Mouse (Mus musculus) adrenal gland, postnatal 10 days (tissue): ENCODE measurements around the gene Asic4. TPM values are rescaled to one million over a fixed set of nuclear protein-coding genes. Genes with fewer than 3 reads are reported as not detected.
A peak's percentile ranks its signal among the peaks of the same experiment; 100 is the strongest.

Source experiments
- DNase-seq: peaks from one replicate; pipeline ENCODE4 v3.0.0; 2021; ENCODE audit warnings: mixed read lengths
- total RNA-seq, 2 experiments: library from RNA; stranded (reverse); gene quantifications; 2 replicates each; pipeline ENCODE4 v1.2.3; 2021

Gene Asic4
- total RNA-seq, 2 experiments from 2014 or later, result 2.5 to 3.3 TPM

DNA sequence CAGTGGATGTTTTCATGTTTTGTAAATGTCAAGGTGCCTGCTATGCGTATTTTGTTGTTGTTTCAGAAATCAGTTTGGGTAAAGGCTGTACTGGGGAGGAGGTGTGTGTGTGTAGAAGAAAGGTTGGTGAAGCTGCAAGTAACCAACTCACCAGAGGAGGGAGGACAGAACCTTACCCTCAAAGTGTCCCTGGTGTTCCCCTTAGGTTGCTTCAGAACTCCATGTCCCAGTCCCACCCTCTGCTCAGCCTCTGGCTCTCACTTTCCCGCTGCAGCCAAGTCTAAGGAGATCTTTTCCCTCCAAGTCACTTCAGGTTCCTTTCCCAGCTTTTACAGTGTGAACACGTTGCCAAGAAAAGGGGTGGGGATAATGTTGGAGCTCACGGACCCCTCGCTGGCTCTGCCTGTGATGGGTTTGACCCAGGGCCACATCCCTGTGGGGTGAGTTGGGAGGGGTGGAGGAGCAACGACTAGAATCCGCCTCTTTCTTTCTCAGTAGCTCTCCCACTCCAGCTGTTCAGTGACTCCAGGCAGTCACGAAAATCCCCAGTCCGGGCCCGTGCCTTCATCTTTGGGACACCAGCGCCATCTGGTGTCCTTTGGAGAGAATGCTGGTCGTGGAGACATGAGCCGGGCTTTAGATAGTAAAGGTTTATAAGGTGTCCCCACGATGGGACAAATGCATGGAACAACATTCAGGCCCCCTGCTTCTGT lies 17.1 kb downstream of the Asic4 start:
- DNase-seq, result peak; percentile 87

- DNase-seq, result peak; percentile 53
These were observed 19.1 kb downstream of the Asic4 start for GRCm38 (mm10) chr1:75469287-75469825.

GRCm38 (mm10) chr1:75476441-75476840 lies 26.2 kb downstream of the Asic4 start:
- no peak for DNase-seq

DNA sequence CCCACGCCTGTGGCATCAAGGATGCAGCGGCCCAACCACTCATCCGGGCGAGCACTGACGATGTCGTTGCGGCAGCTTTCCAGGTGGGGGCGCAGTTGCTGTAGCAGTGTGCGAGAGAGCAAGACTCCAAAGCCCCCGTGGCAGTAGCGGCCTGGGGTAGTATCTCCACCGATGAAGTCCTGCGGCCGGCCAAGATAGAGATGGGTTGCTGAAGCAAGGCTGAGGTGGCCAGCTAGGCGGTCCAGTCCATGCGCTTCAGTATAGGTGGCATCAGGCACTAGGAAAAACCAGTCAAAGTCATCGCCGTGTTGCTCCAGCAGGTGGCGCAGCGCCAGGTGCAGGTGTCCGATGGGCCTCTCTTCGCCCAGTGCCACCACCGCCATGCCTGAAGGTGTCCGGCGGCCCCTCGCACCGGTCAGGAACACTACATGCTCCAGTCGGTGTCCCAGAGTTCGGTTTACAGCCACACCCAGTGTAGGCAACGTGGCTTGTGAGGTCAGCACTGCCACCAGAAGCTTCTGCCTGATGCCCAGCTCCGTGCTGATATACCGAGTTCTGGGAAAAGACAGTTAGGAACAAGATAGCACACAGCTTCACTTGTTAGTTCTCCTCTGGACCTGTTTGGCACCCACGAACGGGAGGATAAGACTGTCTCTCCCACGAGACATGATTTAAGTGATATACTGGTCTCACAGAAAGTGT lies 27.2 kb downstream of the Asic4 start:
- peak; percentile 91 for DNase-seq

GRCm38 (mm10) chr1:75477966-75478290 lies 27.7 kb downstream of the Asic4 start:
- no peak for DNase-seq

DNA sequence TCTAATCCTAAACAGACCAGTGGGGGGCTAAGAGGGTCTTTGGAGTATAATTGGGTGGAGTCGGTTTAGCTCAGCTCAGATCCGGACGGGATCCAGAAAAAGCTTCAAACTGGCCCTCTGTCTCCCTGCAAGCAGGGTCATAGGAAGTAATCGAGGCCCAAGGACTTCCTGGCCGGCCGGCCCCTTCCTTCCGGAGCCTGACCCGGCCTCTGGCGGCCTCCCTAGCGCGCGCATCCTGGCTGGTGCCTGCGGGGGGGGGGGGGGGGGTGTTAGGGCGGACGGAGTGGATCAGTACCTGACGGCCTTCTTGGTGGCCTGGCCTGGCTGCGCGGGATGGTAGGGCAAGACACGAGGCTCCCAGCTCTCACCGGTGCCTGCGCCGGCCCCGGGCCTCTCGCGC lies 28.3 kb downstream of the Asic4 start:
- peak; percentile 66 for DNase-seq

DNA sequence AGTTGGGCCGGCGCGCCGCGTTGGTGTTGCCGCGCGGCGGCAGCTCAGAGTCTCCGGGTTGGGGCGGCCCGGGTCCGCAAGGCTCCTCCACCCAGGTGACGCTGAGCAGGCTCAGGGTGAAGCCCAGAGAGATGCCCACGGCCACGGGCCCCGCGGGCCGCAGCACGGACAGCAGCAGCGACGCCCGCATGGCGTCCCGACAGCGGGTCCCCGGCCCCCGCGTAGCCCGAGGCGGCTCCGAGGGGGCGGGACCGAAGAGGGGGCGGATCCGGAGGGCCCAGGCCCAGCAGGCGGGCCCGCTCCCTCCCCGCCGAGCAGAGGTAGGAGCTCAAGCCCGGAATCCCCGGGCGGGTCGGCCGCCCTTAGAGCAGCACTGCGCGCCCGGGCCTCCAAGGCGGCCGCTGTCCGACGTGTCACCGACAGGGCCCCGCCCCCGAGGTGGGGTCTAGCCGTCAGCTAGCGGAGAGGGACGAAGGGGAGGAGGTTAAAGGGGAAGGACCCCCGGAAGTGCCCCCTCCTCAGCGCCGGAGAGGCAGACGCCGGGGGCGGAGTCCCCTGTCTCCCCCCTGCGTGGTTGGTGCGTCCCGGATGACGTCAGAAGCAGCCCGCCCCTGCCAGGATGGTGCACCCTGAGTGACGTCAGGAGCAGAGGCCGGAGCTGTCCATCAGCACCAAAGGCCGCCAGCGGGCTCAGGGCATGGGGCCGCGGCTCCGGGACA lies 28.8 kb downstream of the Asic4 start, which contains the start of the genes Chpf and Tmem198:
Gene Chpf (minus strand): TSS at position 392 of the 719 bp plus-strand sequence.
Gene Tmem198 (plus strand): TSS at position 617 of the 719 bp plus-strand sequence.
- DNase-seq, result peak; percentile 98

DNA sequence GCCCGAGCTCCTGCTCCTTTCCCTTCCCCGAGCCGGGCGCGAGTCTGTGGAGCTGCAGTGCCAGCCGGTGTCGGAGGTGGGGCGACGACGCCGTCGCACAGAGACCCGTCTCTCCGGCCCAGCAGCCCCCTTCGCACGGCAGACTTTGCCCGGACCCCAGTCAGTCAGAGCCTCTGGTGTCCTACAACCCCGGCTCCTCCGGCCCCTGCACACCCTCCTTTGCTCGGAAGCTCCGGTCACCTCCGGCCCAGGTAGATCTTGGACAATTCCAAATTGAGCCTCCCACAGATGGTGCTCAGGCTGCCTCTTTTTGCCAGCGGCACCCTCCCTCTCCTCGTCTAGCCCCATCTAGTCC lies 29.4 kb downstream of the Asic4 start:
- DNase-seq, result no peak

- DNase-seq, result no peak
These were observed 29.8 kb downstream of the Asic4 start for GRCm38 (mm10) chr1:75480036-75480435.

DNA sequence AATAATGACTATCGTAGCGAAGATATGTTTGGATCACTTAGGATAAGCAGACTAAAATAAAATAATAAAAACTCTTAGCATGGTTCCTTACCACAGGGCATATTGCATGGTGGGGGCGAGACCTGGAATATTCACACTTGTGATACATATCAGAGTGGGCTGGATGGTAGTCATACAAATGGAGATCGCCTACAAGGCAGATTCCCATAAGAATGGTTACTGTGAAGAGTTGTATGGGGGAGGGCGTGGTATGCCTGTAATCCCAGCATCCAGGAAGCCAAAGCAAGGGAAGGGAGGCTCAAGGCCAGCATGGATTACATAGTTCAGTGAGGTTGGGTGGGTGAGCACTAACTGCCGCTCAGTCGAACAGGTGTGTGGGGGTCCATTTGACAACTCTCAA lies 30.5 kb downstream of the Asic4 start:
- DNase-seq, result no peak

- no peak for DNase-seq
These were observed 36.3 kb downstream of the Asic4 start for GRCm38 (mm10) chr1:75486561-75486960.

DNA sequence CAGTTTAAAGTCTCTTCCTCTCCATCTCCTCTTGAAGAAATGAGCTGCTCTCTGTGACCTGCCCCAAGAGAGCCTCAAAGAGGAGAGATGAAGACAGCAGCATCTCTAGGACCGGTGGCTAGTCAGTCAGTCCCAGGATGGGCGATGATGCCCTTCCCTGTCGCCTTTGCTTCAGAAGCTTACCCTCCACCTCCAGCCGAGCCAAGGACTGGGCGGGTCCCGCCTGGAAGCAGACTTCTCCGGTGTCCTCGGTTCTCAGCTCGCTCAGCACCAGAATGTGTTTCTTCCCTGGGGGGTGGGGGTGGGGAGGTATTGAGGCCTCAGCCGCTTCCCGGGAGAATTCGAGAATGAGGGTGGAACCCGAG lies 36.8 kb downstream of the Asic4 start:
- no peak for DNase-seq

DNA sequence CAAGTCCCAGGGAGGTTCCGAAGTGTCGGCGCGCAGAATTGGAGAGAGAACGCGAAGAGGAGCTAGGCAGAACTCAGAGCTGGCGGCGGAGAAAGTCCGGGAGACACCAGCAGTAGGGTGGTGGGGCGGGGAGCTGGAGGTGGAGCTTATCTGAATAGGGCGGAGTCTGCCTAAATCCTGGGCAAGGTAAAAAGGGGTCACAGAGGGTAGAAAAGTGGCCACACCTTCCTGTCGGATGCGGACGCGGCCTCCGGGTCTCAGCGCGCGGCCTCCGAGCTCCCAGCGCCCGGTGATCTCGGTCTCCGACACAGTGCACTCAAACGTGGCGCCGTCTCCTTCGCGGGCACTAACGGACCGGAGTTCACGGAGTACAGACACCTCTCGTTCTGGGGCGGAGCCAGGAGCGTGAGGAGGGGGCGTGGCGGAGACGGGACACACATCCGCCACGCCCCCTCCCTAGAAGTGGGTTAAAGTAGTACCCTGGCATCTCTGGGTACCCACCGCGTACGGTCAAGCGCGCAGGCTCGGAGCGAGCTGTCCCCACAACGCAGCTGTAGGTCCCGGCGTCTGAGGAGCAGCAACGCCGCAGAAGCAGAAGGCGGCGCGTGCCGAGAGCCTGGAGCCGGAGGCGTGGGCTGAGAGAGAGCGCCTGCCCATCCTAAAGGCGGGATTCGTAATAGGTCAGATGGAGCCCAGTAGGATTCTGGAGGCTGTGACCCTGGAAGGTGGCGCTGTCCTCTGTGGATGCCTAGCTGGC lies 37.3 kb downstream of the Asic4 start:
- DNase-seq, result peak; percentile 90

- DNase-seq, result no peak
These were observed 40.7 kb downstream of the Asic4 start for GRCm38 (mm10) chr1:75490785-75491551.

GRCm38 (mm10) chr1:75492579-75493170 lies 42.4 kb downstream of the Asic4 start:
- DNase-seq, result no peak

- peak; percentile 65 for DNase-seq
These were observed 44.8 kb downstream of the Asic4 start for GRCm38 (mm10) chr1:75494878-75495548.

- no peak for DNase-seq
These were observed 48.7 kb downstream of the Asic4 start for GRCm38 (mm10) chr1:75498897-75499296.

DNA sequence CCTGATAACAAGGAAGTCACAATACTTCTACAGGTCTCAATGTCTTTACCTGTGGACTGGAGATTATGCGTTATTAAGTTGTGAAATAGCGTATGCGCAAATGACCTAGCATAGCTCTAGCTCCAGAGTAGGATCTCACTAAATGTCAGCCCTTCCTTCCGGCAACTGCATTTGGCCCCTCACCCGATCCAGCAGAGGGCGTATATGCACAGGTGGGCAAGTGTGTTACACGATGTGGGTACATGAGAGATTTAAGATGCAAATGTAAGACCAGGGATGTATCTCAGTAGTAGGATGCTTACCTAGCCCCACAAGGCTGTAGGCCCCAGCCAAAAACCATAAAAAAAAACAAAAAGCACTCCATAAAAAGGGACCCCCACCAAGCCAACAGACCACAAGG lies 49.2 kb downstream of the Asic4 start:
- DNase-seq, result no peak

DNA sequence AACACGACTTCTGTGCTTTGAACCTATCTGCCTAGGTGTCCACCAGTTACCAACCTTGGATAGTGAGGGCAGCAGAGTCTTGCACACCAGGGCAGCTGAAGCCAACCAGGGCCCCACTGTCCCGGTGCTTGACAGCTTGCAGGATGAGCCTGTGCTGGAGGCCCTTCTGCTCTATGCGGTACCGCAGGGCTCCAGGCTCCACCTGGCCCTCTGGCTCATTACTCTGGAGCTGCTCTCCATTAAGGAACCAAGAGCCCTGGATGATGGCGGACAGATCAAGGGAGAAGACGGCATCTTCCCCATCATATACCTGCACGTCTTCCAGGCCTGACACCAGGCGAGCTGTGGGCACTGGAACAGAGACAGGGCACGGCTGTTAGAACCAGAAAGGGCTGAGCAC lies 51.7 kb downstream of the Asic4 start:
- no peak for DNase-seq

GRCm38 (mm10) chr1:75502945-75503650 lies 52.9 kb downstream of the Asic4 start:
- DNase-seq, result no peak
